Mouse (Mus musculus): ENCODE measurements around the gene Iqsec2.
A peak's percentile ranks its signal among the peaks of the same experiment; 100 is the strongest.

The Iqsec2 gene

DNA sequence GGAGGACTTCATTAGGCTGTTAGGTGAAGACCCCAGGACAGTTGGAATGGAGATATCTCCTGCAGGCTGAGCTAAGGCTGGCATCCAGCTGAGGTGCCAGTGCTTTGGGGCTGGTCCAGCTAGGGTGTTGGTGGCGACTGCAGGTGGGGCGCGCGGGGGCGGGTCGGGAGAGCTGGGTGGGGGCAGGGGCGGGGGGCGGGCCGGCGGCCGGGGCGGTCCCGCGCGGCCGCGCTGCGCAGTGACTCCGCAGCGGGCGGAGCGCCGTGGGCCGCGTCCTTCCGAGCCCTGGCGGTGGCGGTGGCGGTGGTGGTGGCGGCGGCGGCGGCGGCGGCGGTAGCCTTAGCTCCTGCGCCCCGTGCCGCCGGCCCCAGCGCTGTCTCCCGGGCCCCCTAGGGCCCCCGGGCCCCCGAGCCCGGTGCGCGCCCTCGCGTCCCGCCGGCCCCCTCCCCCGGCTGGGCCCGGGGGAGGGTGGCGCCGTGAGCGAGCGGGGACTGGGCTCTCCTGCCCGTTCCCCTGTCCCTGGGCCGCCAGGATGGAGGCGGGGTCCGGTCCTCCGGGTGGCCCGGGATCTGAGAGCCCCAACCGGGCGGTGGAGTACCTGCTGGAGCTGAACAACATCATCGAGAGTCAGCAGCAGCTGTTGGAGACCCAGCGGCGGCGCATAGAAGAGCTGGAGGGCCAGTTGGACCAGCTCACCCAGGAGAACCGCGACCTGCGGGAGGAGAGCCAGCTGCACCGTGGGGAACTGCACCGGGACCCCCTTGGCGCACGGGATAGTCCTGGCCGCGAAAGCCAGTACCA, at the start of gene Iqsec2:
Iqsec2 (plus strand) TSS at position 328 of the 801 bp plus-strand sequence.
- DNase-seq (ENCODE audit: low spot score in 2 of 2), result peak in 1 of 2 experiments; percentile 63

- no peak for DNase-seq (ENCODE audit: low spot score in 2 of 2)
Measured at GRCm38 (mm10) chrX:152097572-152097971, 46.5 kb upstream of the Iqsec2 start.

GRCm38 (mm10) chrX:152121687-152122086, 22.4 kb upstream of the Iqsec2 start:
- DNase-seq (ENCODE audit: low spot score in 2 of 2), result no peak

DNA sequence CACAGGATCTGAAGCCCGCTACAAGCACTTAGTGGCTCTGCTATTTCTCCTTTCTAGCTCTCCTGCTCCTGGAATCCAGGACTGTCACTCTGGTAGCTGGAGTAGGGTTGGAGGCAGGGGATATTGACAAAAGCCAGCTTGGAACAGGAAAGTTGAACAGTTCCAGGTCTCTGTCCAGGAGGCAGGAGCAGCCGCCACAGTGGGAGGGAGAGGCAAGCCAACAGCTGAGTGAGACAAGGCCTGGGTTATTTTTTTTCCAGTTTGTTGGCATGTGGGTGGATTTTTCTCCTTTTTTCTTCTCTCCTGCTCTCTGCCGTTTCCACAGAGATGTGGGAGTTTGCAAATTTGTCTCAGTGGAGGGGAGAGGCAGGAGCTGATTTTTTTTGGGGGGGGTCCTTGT, 13.3 kb upstream of the Iqsec2 start:
- no peak for DNase-seq (ENCODE audit: low spot score in 2 of 2)

DNA sequence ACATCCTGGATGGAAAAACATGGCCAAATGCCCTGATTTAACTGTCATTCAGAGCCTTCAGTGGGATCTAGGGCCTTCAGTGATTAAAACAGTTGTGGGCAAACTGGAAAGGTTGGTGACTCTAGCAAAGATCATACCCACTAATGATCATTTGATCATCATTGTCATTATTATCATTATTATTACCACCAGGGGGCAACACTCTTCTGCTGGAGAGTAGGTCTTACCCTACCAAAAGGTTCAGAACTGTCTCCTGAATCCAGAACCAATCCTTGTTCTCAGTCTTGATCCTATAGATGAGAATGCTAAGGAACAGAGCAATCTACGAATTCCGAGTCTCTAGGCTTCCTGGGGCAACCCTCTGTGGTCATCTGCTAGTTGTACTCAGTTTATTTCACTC, 12.0 kb upstream of the Iqsec2 start:
- no peak for DNase-seq (ENCODE audit: low spot score in 2 of 2)

- DNase-seq (ENCODE audit: low spot score in 2 of 2), result no peak
Measured at GRCm38 (mm10) chrX:152135195-152135594, 8.9 kb upstream of the Iqsec2 start.

DNA sequence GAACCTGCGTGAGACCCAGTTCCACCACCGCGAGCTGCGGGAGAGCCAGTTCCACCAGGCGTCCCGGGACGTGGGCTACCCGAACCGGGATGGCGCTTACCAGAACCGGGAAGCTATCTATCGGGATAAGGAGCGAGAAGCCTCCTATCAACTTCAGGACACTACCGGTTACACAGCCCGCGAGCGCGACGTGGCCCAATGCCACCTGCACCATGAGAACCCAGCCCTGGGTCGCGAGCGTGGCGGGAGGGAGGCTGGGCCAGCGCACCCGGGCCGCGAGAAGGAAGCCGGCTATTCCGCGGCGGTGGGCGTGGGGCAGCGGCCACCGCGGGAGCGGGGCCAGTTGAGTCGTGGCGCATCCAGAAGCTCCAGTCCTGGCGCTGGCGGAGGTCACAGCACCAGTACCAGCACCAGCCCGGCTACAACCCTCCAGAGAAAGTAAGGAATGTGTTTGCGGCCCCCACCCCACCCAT, 710 bp downstream of the Iqsec2 start:
- peak in 1 of 2 experiments; percentile 64 for DNase-seq (ENCODE audit: low spot score in 2 of 2)

DNA sequence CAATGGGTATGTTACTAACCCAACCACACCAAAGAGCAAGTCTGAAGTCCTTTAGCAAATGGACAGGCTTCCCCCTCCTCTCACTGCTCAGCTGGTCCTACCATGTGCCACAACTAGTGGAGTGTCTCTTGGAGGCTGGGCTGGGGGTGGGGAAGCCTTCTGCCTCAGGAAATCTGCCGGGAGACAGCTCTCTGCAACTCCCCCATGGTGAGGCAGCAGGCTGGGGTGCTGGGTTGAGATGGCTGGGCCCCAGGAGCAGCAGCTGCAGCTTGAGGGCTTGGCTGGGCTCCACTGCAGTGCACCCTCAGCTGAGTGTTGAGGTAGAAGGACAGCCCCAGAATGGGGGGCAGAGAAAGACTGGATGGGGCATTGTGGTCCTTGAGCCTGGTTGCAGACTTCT, 2.1 kb downstream of the Iqsec2 start:
- DNase-seq (ENCODE audit: low spot score in 2 of 2), result no peak

DNA sequence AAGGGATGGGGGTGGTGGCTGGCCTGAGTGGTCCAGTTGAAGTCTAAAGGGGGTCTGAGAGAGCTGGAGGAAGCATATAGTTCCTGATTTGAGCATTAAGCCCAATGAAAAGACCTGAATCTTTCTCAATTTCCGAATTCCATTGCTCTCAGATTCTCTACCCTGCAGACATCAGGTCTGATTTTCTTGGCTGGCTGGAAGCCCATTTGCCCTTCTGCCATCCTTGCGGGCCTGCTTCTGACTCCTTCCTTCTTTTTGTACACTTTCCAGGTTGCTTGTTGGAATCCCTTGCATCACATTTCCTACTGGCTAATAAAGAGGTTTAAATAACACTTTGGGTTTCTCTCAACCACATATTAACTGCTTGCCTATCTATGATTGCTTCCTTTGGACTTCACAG, 2.6 kb downstream of the Iqsec2 start:
- DNase-seq (ENCODE audit: low spot score in 2 of 2), result no peak

DNA sequence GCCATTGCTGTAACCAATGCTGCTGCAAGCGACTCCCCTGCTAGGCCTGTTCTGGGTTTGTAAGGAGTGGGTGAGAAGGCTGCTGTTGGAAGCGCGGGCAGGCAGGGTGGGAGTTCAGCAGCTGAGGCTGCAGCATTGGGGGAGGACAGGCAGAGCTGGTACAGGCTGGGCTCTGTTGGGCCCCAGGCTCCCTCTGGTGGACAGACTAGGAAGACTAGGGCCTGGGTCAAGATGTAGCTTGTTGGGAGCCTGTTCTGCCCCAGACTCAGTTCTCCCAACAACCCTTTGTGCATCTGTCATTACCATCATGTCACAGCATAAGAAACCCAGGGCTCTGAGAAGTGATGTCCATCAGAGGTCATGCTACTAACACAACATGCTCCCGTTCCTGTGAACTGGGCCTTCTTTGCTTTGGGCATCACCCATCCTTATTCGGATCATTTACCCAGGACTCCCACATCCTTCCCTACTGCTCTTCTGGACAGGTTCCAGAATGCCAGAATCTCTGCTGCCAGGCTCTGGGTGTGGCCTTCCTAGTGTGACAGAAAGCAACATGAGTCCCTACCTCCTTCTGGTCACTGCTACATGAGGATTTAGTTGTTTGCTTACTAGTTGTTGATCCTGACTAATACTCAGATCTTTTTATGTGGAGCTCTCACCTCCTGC, 3.5 kb downstream of the Iqsec2 start:
- peak; percentile 22 to 76 for DNase-seq (ENCODE audit: low spot score in 2 of 2)

- no peak for DNase-seq (ENCODE audit: low spot score in 2 of 2)
Measured at GRCm38 (mm10) chrX:152148706-152149105, 4.6 kb downstream of the Iqsec2 start.

GRCm38 (mm10) chrX:152151709-152152108, 7.6 kb downstream of the Iqsec2 start:
- DNase-seq (ENCODE audit: low spot score in 2 of 2), result peak; percentile 17 to 64

- no peak for DNase-seq (ENCODE audit: low spot score in 2 of 2)
Measured at GRCm38 (mm10) chrX:152158294-152158693, 14.2 kb downstream of the Iqsec2 start.

DNA sequence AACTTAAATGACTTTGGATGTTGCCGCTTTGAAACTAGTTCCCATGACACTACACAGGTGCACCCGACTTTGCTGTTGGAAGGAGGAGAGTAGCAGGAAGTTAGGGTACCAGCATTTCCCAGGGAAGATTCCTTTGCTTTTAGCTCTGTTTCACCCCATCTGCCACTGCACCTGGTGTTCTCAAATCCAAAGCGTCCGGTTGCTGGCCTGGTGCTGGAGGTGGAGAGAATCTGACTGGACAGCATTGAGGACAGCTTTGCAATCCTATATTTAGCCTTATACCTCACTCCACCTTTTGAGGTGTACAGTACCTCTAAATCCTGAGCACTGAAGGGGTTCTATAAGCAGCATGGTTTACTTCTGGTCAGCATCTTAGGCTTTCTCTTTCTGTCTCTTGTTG, 17.3 kb downstream of the Iqsec2 start:
- DNase-seq (ENCODE audit: low spot score in 2 of 2), result no peak

GRCm38 (mm10) chrX:152164061-152164460, 20.0 kb downstream of the Iqsec2 start:
- DNase-seq (ENCODE audit: low spot score in 2 of 2), result no peak

- no peak for DNase-seq (ENCODE audit: low spot score in 2 of 2)
Measured at GRCm38 (mm10) chrX:152166161-152166560, 22.1 kb downstream of the Iqsec2 start.

DNA sequence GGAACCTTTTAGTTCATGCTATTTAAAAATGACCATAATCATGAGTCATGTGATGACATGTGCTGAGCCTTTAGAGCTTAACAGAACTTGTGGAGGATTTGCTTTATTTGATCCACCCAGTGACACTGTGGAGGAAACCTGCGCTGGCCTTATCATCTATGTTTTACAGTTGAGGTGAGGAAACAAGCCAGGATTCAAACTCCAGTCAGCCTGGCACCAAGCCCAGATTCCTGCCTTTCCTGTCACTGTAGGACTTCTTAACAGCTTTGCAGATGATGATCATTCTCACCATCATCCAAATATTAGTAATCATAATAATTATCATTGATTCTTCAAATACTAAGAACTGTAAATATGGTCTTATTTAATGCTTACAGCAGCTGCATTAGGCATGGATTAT, 24.5 kb downstream of the Iqsec2 start:
- DNase-seq (ENCODE audit: low spot score in 2 of 2), result no peak

DNA sequence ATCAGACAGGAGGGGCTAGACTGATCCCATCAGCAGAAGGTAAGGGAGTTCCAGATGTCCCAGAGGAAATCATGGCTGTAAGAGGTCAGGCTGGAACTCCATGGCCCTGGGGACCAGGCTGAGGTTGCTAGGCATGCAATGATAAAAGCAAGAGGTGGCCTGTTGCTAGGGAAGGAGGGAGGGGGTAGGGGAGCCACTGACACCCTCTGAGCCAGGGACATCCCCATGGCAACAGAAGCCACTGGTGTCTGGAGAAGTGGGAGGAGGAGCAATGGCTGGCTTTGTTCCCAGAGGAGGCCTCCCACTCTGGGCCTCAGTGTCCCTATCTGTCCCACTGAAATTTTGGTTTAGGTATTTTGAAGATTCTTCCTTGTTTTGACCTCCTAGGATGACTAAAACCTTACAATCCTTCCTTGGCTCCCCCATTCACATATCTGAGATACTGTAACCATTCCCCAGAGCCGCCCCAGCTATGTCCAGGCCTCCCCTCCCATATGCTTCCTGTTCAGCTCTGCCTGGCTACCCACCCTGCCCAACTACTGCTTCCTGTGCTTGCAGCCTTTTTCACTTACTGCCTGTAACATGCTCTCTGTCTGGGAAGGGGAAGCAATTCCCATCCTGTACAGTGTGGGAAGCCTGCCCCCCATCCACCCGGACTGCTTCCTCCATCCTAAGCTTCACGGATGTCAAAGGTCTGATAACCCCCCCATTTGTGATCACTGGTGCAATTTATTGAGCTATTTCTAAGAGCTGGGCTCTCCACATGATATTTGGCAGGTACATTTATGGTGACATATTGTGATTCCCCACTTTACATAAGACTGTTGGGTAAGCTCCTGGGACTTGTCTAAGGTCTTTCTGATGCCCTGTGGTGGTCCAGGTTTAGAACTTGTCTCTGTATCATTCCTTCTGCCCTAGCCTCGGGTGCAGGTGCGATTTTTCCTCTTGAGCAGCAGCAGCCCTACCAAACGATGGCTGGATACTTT, 27.3 kb downstream of the Iqsec2 start:
- DNase-seq (ENCODE audit: low spot score in 2 of 2), result no peak

GRCm38 (mm10) chrX:152172487-152172935, 28.4 kb downstream of the Iqsec2 start:
- no peak for DNase-seq (ENCODE audit: low spot score in 2 of 2)

DNA sequence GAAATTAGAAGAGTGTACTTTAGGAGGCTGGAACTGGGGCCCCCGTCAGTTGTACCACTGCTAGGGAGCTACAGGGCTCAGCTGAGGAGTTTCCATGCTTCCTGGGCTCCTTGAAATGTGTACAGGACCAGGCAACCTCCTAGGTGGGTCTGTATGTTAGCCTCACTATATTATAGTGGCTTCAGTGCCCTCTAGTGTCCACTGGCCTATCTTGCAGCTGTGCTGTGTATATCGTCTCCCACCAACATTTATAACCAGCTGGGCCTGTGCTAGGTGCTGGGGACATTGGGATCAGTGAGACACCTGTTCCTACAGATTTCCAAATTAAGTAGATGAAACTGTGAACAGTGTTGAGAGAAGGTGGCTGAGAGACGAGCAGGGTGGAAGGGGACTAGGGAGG, 31.2 kb downstream of the Iqsec2 start:
- DNase-seq (ENCODE audit: low spot score in 2 of 2), result no peak

DNA sequence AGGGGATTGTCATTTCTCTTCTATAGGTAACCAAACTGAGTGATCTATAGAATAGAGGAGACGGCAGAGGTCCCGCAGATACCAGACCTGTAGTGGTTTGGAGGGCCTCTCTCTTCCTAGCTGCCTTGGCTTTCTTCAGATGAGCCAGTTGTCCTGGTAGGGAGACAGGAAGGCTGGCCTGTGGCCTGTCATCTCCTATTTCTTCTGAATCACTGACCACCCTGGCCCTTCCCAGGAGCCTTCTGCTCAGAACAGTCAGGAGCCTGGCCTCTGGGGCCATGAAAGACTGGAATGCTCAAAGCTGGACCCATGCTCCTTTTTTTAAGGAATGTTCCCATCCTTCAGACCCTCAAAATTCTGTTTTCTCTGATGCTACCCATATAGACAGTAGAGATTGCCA, 33.8 kb downstream of the Iqsec2 start:
- DNase-seq (ENCODE audit: low spot score in 2 of 2), result no peak

Measured in spleen, postnatal 4 days (tissue).